Mouse (Mus musculus): ENCODE results near the gene Shox2.
A peak's percentile ranks its signal among the peaks of the same experiment; 100 is the strongest.

Gene Shox2

GRCm38 (mm10) chr3:66981706-66982105 lies at the start of gene Shox2:
TSS of gene Shox2 (minus strand) at chr3:66981771.
- DNase-seq (ENCODE audit: low read depth, low spot score) = no peak

- no peak for DNase-seq (ENCODE audit: low read depth, low spot score)
These were observed 15.2 kb upstream of the Shox2 start for GRCm38 (mm10) chr3:66996820-66997219.

GRCm38 (mm10) chr3:66986287-66986560 lies 4.7 kb upstream of the Shox2 start:
- DNase-seq (ENCODE audit: low read depth, low spot score) = no peak

- DNase-seq (ENCODE audit: low read depth, low spot score) = peak; percentile 2
These were observed 4.1 kb upstream of the Shox2 start for GRCm38 (mm10) chr3:66985539-66986286.

- DNase-seq (ENCODE audit: low read depth, low spot score) = no peak
These were observed 1.9 kb upstream of the Shox2 start for GRCm38 (mm10) chr3:66983481-66983880.

- DNase-seq (ENCODE audit: low read depth, low spot score) = no peak
These were observed 775 bp upstream of the Shox2 start for GRCm38 (mm10) chr3:66982181-66982911.

- no peak for DNase-seq (ENCODE audit: low read depth, low spot score)
These were observed 390 bp downstream of the Shox2 start, which contains the start of gene Rsrc1 for GRCm38 (mm10) chr3:66981101-66981661. TSS of gene Rsrc1 (plus strand) at chr3:66981390.

- no peak for DNase-seq (ENCODE audit: low read depth, low spot score)
These were observed 1.2 kb downstream of the Shox2 start for GRCm38 (mm10) chr3:66980111-66980975.

- DNase-seq (ENCODE audit: low read depth, low spot score) = no peak
These were observed 2.1 kb downstream of the Shox2 start for GRCm38 (mm10) chr3:66979491-66979890.

GRCm38 (mm10) chr3:66978457-66979381 lies 2.9 kb downstream of the Shox2 start:
- no peak for DNase-seq (ENCODE audit: low read depth, low spot score)

- no peak for DNase-seq (ENCODE audit: low read depth, low spot score)
These were observed 3.6 kb downstream of the Shox2 start for GRCm38 (mm10) chr3:66977811-66978456.

- DNase-seq (ENCODE audit: low read depth, low spot score) = no peak
These were observed 4.5 kb downstream of the Shox2 start for GRCm38 (mm10) chr3:66976889-66977615.

GRCm38 (mm10) chr3:66974501-66974900 lies 7.1 kb downstream of the Shox2 start:
- DNase-seq (ENCODE audit: low read depth, low spot score) = no peak

GRCm38 (mm10) chr3:66973391-66973943 lies 8.1 kb downstream of the Shox2 start:
- no peak for DNase-seq (ENCODE audit: low read depth, low spot score)

- no peak for DNase-seq (ENCODE audit: low read depth, low spot score)
These were observed 9.2 kb downstream of the Shox2 start for GRCm38 (mm10) chr3:66972191-66972950.

GRCm38 (mm10) chr3:66970661-66971331 lies 10.8 kb downstream of the Shox2 start:
- no peak for DNase-seq (ENCODE audit: low read depth, low spot score)

- no peak for DNase-seq (ENCODE audit: low read depth, low spot score)
These were observed 11.3 kb downstream of the Shox2 start for GRCm38 (mm10) chr3:66970261-66970660.

GRCm38 (mm10) chr3:66967508-66967907 lies 14.1 kb downstream of the Shox2 start:
- no peak for DNase-seq (ENCODE audit: low read depth, low spot score)

Data from c-Kit-negative CD71-positive TER-119-positive erythroid progenitor cells, embryonic 14.5 days (primary cell).